Mouse (Mus musculus) CH12.LX (cell line): ENCODE measurements at regions not wholly inside any gene's neighbourhood (a gene's known extent, or its start where the extent isn't known, plus 50 kb on each side); places are given as distances from the start of the nearest gene placed in this dataset.

Experiments used
- DNase-seq: peaks from one replicate; pipeline ENCODE4 v3.0.0-alpha.2; 2013; ENCODE audit errors: extremely low read depth
- H3K27ac ChIP-seq: 2 replicates; pipeline ENCODE4 v1.5.1; 2012; ENCODE audit warnings: low read depth, mild to moderate bottlenecking, control low read depth, moderate library complexity; ENCODE audit not compliant: insufficient read depth
- H3K27me3 ChIP-seq: replicated peaks from 2 replicates; pipeline ENCODE3; 2012; ENCODE audit warnings: inconsistent platforms
- H3K36me3 ChIP-seq, 2 experiments: replicated peaks in 1 of 2; 2 replicates each; pipeline versions ENCODE3 to v1.6.1; 2012; ENCODE audit warnings: inconsistent platforms in 1 of 2, low read length in 1 of 2, mild to moderate bottlenecking in 1 of 2, mixed read lengths in 1 of 2, moderate library complexity in 1 of 2; ENCODE audit not compliant: control insufficient read depth in 1 of 2, insufficient read depth in 1 of 2
- H3K4me1 ChIP-seq, 2 experiments: 2 replicates each; pipeline ENCODE4 v1.6.1; 2012; ENCODE audit warnings: inconsistent platforms in 1 of 2, moderate library complexity in 1 of 2; ENCODE audit not compliant: insufficient read depth in 2 of 2, control insufficient read depth in 1 of 2
- H3K4me2 ChIP-seq: 2 replicates; pipeline ENCODE4 v1.6.1; 2012; ENCODE audit warnings: low read depth, mild to moderate bottlenecking, control low read depth; ENCODE audit not compliant: poor library complexity, insufficient read depth, severe bottlenecking
- H3K4me3 ChIP-seq, 3 experiments: fragments of 150-350 bp in 1 of 3; sonication (generic) in 1 of 3; replicated peaks in 1 of 3; 2 replicates each; pipeline versions ENCODE3 to v1.5.1; 2011 to 2012; ENCODE audit warnings: low read depth in 2 of 3, low read length in 2 of 3, mild to moderate bottlenecking in 2 of 3, moderate library complexity in 2 of 3, control low read depth in 1 of 3, improper control_type of control experiment in 1 of 3, inconsistent platforms in 1 of 3, mixed read lengths in 1 of 3; ENCODE audit not compliant: poor library complexity in 1 of 3
- H3K79me2 ChIP-seq: replicated peaks from 2 replicates; pipeline ENCODE4 v1.6.1; 2012; ENCODE audit warnings: mild to moderate bottlenecking, moderate library complexity; ENCODE audit not compliant: control insufficient read depth, poor library complexity, insufficient read depth, severe bottlenecking; ENCODE audit errors: extremely low read depth
- H3K9ac ChIP-seq: 2 replicates; pipeline ENCODE4 v1.6.1; 2012; ENCODE audit warnings: low read depth, mild to moderate bottlenecking, control low read depth, moderate library complexity; ENCODE audit not compliant: insufficient read depth
- H3K9me3 ChIP-seq: replicated peaks from 2 replicates; pipeline ENCODE3; 2012; ENCODE audit warnings: low read length, inconsistent platforms, mixed read lengths
- BHLHE40 ChIP-seq: IDR thresholded peaks from 2 replicates; pipeline ENCODE4 v1.6.1; 2011; ENCODE audit warnings: mild to moderate bottlenecking, low read depth, low read length, improper control_type of control experiment
- CHD2 ChIP-seq: IDR thresholded peaks from 2 replicates; pipeline ENCODE4 v1.6.1; 2011; ENCODE audit warnings: low read length, improper control_type of control experiment
- EP300 ChIP-seq: IDR thresholded peaks from 2 replicates; pipeline ENCODE4 v1.6.1; 2011; ENCODE audit warnings: low read length, improper control_type of control experiment
- GABPA ChIP-seq: IDR thresholded peaks from 2 replicates; pipeline ENCODE4 v1.6.1; 2012; ENCODE audit warnings: low read depth, low read length, improper control_type of control experiment, inconsistent platforms; ENCODE audit not compliant: insufficient replicate concordance
- MXI1 ChIP-seq: IDR thresholded peaks from 2 replicates; pipeline ENCODE4 v1.6.1; 2011; ENCODE audit warnings: mild to moderate bottlenecking, low read depth, low read length, improper control_type of control experiment
- POLR2A ChIP-seq: IDR thresholded peaks from 2 replicates; pipeline ENCODE4 v1.6.1; 2011; ENCODE audit warnings: low read depth, mild to moderate bottlenecking, improper control_type of control experiment, low read length
- POLR2AphosphoS2 ChIP-seq: IDR thresholded peaks from 2 replicates; pipeline ENCODE4 v1.6.1; 2011; ENCODE audit warnings: low read depth, low read length, improper control_type of control experiment
- RCOR1 ChIP-seq: conservative IDR thresholded peaks from 2 replicates; pipeline ENCODE4 v1.6.1; 2012; ENCODE audit warnings: low read depth, mild to moderate bottlenecking, inconsistent platforms, low read length, improper control_type of control experiment
- USF1 ChIP-seq: IDR thresholded peaks from 2 replicates; pipeline ENCODE4 v1.6.1; 2014; ENCODE audit warnings: low read depth, mild to moderate bottlenecking, inconsistent platforms, low read length, improper control_type of control experiment
- USF2 ChIP-seq: conservative IDR thresholded peaks from 2 replicates; pipeline ENCODE4 v1.6.1; 2011; ENCODE audit warnings: low read depth, low read length, improper control_type of control experiment
- ZNF384 ChIP-seq: IDR thresholded peaks from 2 replicates; pipeline ENCODE4 v1.6.1; 2012; ENCODE audit warnings: low read depth, low read length, improper control_type of control experiment, inconsistent platforms
- dilution Hi-C: fragments of 300-500 bp; cut with MboI; formaldehyde crosslinking; loops from 2 replicates; pipeline ENCODE4 v1.14.3; 2020; ENCODE audit warnings: low sequenced_read_pairs; ENCODE audit not compliant: extremely low pct_unique_long_range_greater_than_20kb, extremely low pct_ligation_motif_present
- in situ Hi-C: fragments of 300-500 bp; cut with MboI; formaldehyde crosslinking; loops from 3 replicates; pipeline ENCODE4 v1.14.3; 2019; ENCODE audit warnings: low sequenced_read_pairs, low pct_ligation_motif_present, low pct_unique_long_range_greater_than_20kb, mixed read lengths

- Histone ChIP-seq H3K36me3 (no peaks in the 10 kb centered on the region), H3K4me2 (no peak overlapping the region), H3K4me1 (peaks cover 20 to 48% of the 10 kb centered on the region in 2 experiments), H3K79me2 (no peaks in the 10 kb centered on the region), H3K27me3 (no peaks in the 10 kb centered on the region), H3K9ac (no peak overlapping the region), H3K4me3 (no peak overlapping the region), H3K9me3 (no peaks in the 10 kb centered on the region), H3K27ac (no peak overlapping the region)
- no peak for DNase-seq
- no peak for TF ChIP-seq GABPA
- no peak for TF ChIP-seq CHD2
- peak; percentile 78 for TF ChIP-seq ZNF384
- no peak for TF ChIP-seq MXI1
- no peak for TF ChIP-seq POLR2A
- TF ChIP-seq EP300, result no peak
- no peak for TF ChIP-seq POLR2AphosphoS2
- TF ChIP-seq USF1, result no peak
- no peak for TF ChIP-seq BHLHE40
- in situ Hi-C loops, result no loop called here
- dilution Hi-C loops, result no loop called here
Measured at GRCm38 (mm10) chr5:118481794-118482049, 78.8 kb upstream of the Med13l start.

GRCm38 (mm10) chr5:118482598-118482997 lies 77.9 kb upstream of the Med13l start:
- no peak for DNase-seq
- no peaks in the 10 kb centered on the region for H3K9me3 ChIP-seq
- no peaks in the 10 kb centered on the region for H3K79me2 ChIP-seq
- dilution Hi-C loops, result no loop called here
- no peak overlapping the region; the same call in 1 of the 2 replicates for H3K4me2 ChIP-seq
- in situ Hi-C loops, result no loop called here
- peaks cover 14 to 39% of the 10 kb centered on the region in 2 experiments for H3K4me1 ChIP-seq
- no peaks in the 10 kb centered on the region for H3K27me3 ChIP-seq
- H3K36me3 ChIP-seq, result no peaks in the 10 kb centered on the region
- H3K9ac ChIP-seq, result no peak overlapping the region
- H3K4me3 ChIP-seq, result no peak overlapping the region
- TF ChIP-seq USF1 (peak; percentile 21; the same call in 1 of the 2 replicates), USF2 (no peak)
- no peak overlapping the region for H3K27ac ChIP-seq

DNA sequence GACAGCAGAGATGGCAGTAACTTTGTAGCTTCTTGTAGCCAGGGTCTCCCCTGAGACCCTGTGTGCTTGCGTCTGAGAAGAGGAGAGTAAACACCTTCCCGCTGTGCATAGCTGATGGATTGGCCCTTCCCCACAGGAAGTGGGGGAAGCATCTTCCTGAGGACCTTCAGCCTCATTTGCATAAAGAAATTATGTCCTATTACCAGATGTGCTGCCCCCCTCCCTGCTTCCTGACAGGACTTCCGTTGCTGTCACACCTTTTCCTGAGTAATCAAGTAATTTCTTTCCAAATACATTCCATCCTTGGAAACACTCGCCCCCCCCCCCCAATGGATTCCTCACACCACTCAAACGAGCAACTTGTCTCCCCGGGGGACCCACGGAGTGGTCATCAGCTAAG lies 77.5 kb upstream of the Med13l start:
- no peak for DNase-seq
- peaks cover 13 to 36% of the 10 kb centered on the region in 2 experiments for H3K4me1 ChIP-seq

More for the DNA sequence above, 77.5 kb upstream of the Med13l start:
- H3K9ac ChIP-seq, result no peak overlapping the region
- dilution Hi-C loops, result no loop called here
- 0 out of 2 replicates have a peak, but pooled peaks have one; percentile 26 for TF ChIP-seq EP300
- no peak for TF ChIP-seq MXI1
- TF ChIP-seq USF2, result no peak
- no peak for TF ChIP-seq RCOR1
- no peaks in the 10 kb centered on the region for H3K79me2 ChIP-seq
- H3K36me3 ChIP-seq, result no peaks in the 10 kb centered on the region
- no peak overlapping the region for H3K27ac ChIP-seq
- H3K4me3 ChIP-seq, result no peak overlapping the region
- H3K4me2 ChIP-seq, result no peak overlapping the region; the same call in 1 of the 2 replicates
- no peaks in the 10 kb centered on the region for H3K27me3 ChIP-seq
- in situ Hi-C loops, result no loop called here
- no peaks in the 10 kb centered on the region for H3K9me3 ChIP-seq
